Mouse (Mus musculus): ENCODE data around the gene Lrfn4.

- TF ChIP-seq GATA1 (IDR thresholded peaks at IDR 0.05; ENCODE audit: low read length) (no peak), TAL1 (IDR thresholded peaks at IDR 0.05; ENCODE audit: low read length) (no peak)
Measured at GRCm38 (mm10) chr19:4624006-4624405, 8.5 kb upstream of the Lrfn4 start.

All from erythroblast, embryonic 14.5 days (primary cell).